Mouse (Mus musculus): ENCODE results near the gene Thada. TPM values are rescaled to one million over a fixed set of nuclear protein-coding genes. Genes with fewer than 3 reads are reported as not detected.

Thada gene
- total RNA-seq (2021) = 10 to 100 TPM; 12.9 to 15.2 TPM
- long read RNA-seq, full-length matches to known transcripts = 4 of 12 reads
- long read RNA-seq, partial matches to known transcripts = 2 of 12 reads
- long read RNA-seq, other reads (novel, unspliced or antisense) = 6 of 12 reads

DNA sequence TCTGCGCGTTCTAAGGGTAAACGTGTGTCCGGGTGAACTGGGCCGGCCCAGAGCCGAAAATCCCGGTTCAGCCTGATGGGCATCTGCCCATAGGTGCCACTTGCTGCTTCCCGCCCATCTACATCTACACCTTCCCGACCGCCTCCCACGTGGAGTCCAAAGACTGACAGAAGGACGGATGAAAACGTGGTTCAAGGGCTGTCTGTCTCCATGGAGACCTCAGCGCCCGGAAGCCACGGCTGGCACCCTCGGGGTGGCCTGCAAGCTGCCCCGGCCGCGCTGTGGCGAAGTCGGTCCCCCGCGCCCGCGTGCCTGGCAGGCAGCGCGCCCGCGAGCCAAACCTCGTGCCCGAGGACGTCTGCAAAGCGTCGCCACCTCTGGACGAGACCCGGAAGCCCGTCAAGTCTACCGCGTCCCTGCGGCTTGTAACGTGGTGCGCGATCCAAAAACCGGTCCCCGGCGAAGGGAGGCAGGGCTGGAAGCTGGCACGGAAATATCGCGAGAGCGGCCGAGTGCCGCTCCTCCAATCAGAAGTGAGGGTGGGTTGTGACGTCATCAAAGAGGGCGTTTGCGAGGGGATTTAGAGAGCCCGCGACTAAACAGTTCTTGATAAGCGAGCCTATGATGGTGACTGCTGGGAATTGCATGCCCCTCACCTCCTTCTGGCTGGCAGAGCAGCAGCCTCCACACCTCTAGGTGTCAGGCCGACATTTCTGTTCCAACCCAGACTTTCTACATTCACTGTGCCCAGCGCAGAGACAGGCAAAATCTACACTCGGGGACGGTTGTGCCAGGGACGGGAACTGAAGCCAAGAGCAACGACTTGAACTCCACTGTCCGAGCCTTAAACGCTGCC lies at the start of gene Thada:
Gene Thada (minus strand): TSS at position 453 of the 856 bp plus-strand sequence.
- DNase-seq (ENCODE audit: low spot score in 2 of 2) = peak; percentile 96 to 98

DNA sequence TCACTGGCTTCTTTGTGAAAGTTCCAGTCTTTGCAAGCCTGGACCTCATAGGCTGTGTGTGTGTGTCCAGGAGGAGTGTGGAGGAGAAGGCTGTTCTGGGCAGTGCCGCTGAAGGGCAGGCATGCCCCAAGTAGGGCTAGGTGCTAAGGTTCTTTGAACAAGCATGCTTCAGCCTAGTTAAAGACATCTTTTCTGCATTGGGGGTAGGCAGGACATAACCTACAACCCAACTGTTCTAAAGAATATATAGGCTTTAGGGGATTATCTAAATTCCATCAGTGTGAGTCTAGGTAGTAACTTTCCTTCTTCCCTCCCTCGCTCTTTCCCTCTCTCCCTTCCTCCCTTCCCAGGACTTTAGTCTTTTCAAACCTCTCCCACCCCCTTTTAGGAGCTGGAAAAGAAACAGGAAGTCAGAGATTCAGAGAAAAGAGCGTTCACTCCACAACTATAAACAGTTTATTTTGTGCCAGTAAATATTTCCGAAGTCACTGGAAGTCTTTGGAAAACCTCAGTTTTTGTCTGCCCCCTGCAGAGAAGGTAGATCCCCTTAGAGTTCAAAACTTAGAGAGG lies 46.6 kb upstream of the Thada start:
- no peak for DNase-seq (ENCODE audit: low spot score in 2 of 2)

GRCm38 (mm10) chr17:84511682-84512515 lies 45.9 kb upstream of the Thada start, which contains the start of gene Plekhh2:
Plekhh2 (plus strand) TSS chr17:84511895.
- peak; percentile 65 to 87 for DNase-seq (ENCODE audit: low spot score in 2 of 2)

DNA sequence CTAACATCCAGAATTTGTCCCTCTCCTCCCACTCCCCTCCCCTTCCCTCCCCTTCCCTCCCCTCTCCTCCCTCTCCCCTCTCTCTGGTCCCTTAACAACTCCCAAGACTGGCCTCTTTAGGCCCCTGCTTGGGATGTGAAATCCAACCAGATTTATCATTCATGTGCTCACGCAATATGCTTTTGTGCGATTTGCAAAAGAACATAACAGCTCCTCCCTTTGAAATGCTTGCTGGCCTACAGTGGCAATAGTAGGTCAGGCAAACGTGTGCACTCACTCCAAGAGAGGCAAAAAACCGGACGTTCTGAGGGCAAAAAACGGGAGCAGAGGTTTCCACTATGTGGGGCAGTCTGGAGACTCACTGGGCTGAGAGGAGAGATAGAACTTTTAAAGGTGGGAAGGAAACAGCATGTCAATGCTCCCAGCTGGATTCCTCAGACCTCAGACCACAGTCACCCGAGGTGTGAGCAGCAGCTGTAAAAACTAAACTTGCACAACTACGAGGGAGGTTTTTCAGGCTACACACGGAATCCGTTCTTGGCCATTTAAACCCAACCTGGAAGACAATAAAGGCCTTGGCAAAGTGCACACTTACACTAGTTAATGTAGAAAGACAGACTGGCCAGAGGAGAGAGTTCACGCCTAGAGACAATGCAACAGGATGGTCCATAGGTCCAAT lies 45.1 kb upstream of the Thada start:
- no peak for DNase-seq (ENCODE audit: low spot score in 2 of 2)

GRCm38 (mm10) chr17:84510355-84510754 lies 44.4 kb upstream of the Thada start:
- DNase-seq (ENCODE audit: low spot score in 2 of 2) = peak; percentile 70 to 83

DNA sequence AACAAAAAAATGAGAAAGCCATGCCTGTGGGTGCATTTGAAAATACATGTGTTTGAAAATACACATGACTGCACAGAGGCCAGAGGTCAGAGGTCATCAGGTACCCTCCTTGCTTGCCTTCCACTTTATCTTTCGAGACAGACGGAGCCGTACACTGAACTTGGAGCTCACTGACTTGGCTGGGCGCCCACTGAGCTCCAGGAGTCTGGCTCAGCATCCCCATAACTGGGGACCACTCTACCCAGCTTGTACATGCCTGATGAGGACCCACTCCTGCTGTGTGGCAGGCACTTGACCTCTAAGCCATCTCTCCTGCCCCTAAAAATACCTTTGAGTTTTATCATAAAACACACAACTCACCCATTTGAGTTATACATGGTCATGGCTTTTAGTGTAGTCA lies 43.2 kb upstream of the Thada start:
- no peak for DNase-seq (ENCODE audit: low spot score in 2 of 2)

DNA sequence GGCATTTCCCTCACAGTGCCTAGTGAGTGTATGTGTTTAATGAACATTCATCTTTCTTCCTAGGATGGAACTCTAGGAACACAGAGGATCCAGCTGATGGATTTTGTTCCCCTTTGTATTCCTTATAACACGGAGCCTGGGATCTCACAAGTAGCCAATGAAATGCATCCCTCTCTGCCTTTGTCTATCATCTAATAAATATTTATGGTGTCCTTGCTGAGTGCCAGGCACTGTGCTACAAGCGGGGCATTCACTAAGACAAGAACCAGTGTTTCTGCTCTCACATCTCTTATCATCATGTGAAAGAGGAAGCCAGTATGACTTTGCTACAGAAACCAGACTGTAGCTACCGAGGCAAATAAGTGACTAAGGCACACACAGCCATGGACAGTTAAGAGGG lies 42.7 kb upstream of the Thada start:
- DNase-seq (ENCODE audit: low spot score in 2 of 2) = no peak

GRCm38 (mm10) chr17:84505922-84506321 lies 39.9 kb upstream of the Thada start:
- no peak for DNase-seq (ENCODE audit: low spot score in 2 of 2)

DNA sequence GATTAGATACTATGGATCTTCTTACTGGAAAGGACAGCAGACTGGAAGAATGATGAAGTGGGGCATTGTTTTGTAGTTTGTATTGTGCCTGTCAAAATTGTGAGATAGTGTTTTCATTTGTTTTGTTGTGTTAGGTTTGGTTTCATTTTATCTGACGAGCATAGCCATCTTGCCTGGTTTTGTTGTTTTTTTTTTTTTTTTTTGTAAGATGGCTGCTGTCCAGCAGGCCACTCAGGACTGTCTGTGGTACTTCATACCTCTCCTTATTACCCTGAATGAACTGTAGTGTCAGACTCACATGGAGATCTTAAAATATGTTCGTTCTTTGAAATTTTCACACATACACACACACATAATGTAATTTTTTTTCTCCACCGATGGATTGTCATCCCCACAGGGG lies 36.3 kb upstream of the Thada start:
- DNase-seq (ENCODE audit: low spot score in 2 of 2) = no peak

GRCm38 (mm10) chr17:84498639-84499038 lies 32.6 kb upstream of the Thada start:
- no peak for DNase-seq (ENCODE audit: low spot score in 2 of 2)

GRCm38 (mm10) chr17:84497972-84498604 lies 32.1 kb upstream of the Thada start:
- DNase-seq (ENCODE audit: low spot score in 2 of 2) = no peak

- no peak for DNase-seq (ENCODE audit: low spot score in 2 of 2)
Observed at GRCm38 (mm10) chr17:84497559-84497958, 31.6 kb upstream of the Thada start.

GRCm38 (mm10) chr17:84497026-84497425 lies 31.0 kb upstream of the Thada start:
- no peak for DNase-seq (ENCODE audit: low spot score in 2 of 2)

- no peak for DNase-seq (ENCODE audit: low spot score in 2 of 2)
Observed at GRCm38 (mm10) chr17:84492255-84492880, 26.4 kb upstream of the Thada start.

DNA sequence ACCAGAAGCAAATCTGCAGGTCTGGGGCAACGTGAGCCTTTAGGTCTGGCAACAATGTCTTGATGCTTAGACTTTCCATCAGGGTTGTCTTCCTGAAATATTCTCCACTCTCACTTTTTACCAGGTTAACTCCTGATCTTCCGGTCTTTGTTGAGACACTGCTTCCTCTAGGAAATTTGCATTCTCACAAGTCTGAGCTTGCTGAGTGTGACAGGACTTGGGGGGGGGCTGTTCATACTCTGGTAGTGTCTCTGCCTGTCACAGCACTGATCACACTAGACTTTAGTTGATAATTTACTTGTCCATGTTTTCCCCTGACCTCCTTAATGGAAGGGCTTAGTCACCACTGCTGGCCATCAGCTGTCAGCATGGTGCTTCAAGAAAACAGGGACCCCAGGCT lies 21.4 kb upstream of the Thada start:
- no peak for DNase-seq (ENCODE audit: low spot score in 2 of 2)

- DNase-seq (ENCODE audit: low spot score in 2 of 2) = no peak
Observed at GRCm38 (mm10) chr17:84483673-84484320, 17.8 kb upstream of the Thada start.

DNA sequence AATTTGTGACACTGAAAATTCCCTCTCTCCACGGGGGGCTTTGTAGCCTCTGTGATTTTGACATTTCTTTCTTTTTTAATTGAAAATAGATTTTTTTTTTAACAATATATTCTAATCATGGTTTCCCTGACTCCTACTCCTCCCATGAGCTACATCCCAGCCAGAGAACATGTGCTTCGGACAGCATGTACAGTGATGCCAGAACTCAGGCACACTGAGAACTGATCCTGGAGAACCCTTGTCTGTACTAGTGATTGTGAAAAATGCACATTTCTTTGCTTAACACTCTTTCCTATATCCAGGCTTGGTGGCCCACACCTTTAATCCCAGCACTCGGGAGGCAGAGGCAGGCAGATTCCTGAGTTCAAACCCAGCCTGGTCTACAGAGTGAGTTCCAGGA lies 16.8 kb upstream of the Thada start:
- no peak for DNase-seq (ENCODE audit: low spot score in 2 of 2)

DNA sequence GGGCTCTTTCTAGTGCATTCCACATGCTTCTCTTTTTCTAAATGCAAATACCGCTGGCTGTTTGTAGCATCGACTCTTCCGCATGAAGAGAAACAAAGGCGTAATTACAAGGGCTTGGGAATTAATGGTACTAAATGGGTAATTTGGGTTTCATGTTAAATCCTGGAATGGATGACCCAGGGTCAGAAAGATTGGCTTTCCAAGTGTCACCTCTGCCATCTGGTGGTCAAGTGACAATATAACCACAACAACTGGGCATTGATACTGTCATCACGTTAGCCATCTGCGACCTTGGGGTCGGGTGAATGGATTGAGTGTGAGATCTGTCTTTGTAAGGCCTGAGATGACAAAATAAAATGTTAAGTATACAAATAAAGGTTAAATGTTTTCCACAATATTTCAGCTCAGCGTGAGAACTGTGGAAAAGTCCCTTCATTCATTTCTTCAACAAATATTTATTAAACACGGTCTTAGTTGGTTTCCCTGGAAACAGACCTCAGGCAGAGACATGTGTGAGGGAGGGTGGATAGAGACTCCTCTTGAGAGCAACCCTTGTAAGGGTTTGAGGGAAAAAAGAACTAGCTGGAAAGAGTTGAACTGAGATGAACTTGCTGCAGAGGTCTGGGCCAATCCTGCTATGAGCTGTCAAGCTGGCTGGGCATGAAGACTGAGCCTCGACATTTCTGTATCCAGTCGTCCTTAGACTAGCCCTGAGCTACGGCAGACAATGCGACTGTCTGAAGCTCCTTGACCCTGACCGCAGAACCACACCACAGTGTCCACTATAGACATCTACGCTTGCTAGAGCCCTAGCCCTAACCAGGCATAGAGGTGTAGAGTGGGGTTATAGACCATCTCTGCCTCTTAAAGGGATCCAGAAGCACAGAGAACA lies 14.7 kb upstream of the Thada start:
- DNase-seq (ENCODE audit: low spot score in 2 of 2) = peak in 1 of 2 experiments; percentile 15

All from layer of hippocampus, adult 18-20 months (tissue).